Mouse (Mus musculus): Measurements from ENCODE around the gene Cdc42.

The Cdc42 gene

GRCm38 (mm10) chr4:137371596-137372523 lies 14.3 kb upstream of the Cdc42 start:
- DNase-seq (ENCODE audit: extremely low read depth, low read depth), result no peak

- DNase-seq (ENCODE audit: extremely low read depth, low read depth), result no peak
Observed at GRCm38 (mm10) chr4:137369954-137370750, 12.6 kb upstream of the Cdc42 start.

GRCm38 (mm10) chr4:137368198-137368597 lies 10.7 kb upstream of the Cdc42 start:
- peak; percentile 25 for DNase-seq (ENCODE audit: extremely low read depth, low read depth)

GRCm38 (mm10) chr4:137367275-137368088 lies 10.0 kb upstream of the Cdc42 start:
- DNase-seq (ENCODE audit: extremely low read depth, low read depth), result peak; percentile 89

- DNase-seq (ENCODE audit: extremely low read depth, low read depth), result no peak
Observed at GRCm38 (mm10) chr4:137366097-137366496, 8.6 kb upstream of the Cdc42 start.

GRCm38 (mm10) chr4:137365356-137366062 lies 8.0 kb upstream of the Cdc42 start:
- peak; percentile 67 for DNase-seq (ENCODE audit: extremely low read depth, low read depth)

- no peak for DNase-seq (ENCODE audit: extremely low read depth, low read depth)
Observed at GRCm38 (mm10) chr4:137364826-137365225, 7.3 kb upstream of the Cdc42 start.

- no peak for DNase-seq (ENCODE audit: extremely low read depth, low read depth)
Observed at GRCm38 (mm10) chr4:137360996-137361395, 3.5 kb upstream of the Cdc42 start.

GRCm38 (mm10) chr4:137358291-137359002 lies 927 bp upstream of the Cdc42 start:
- DNase-seq (ENCODE audit: extremely low read depth, low read depth), result peak; percentile 78

GRCm38 (mm10) chr4:137356674-137357510 lies 628 bp downstream of the Cdc42 start:
- DNase-seq (ENCODE audit: extremely low read depth, low read depth), result peak; percentile 60

- DNase-seq (ENCODE audit: extremely low read depth, low read depth), result no peak
Observed at GRCm38 (mm10) chr4:137350627-137351026, 6.9 kb downstream of the Cdc42 start.

GRCm38 (mm10) chr4:137345790-137346189 lies 11.7 kb downstream of the Cdc42 start:
- peak; percentile 84 for DNase-seq (ENCODE audit: extremely low read depth, low read depth)

GRCm38 (mm10) chr4:137345112-137345511 lies 12.4 kb downstream of the Cdc42 start:
- peak; percentile 45 for DNase-seq (ENCODE audit: extremely low read depth, low read depth)

- DNase-seq (ENCODE audit: extremely low read depth, low read depth), result no peak
Observed at GRCm38 (mm10) chr4:137342816-137343215, 14.7 kb downstream of the Cdc42 start.

- peak; percentile 40 for DNase-seq (ENCODE audit: extremely low read depth, low read depth)
Observed at GRCm38 (mm10) chr4:137339415-137339814, 18.1 kb downstream of the Cdc42 start.

GRCm38 (mm10) chr4:137336468-137336867 lies 21.1 kb downstream of the Cdc42 start:
- no peak for DNase-seq (ENCODE audit: extremely low read depth, low read depth)

GRCm38 (mm10) chr4:137332051-137332450 lies 25.5 kb downstream of the Cdc42 start:
- no peak for DNase-seq (ENCODE audit: extremely low read depth, low read depth)

- DNase-seq (ENCODE audit: extremely low read depth, low read depth), result no peak
Observed at GRCm38 (mm10) chr4:137326494-137326893, 31.0 kb downstream of the Cdc42 start.

- no peak for DNase-seq (ENCODE audit: extremely low read depth, low read depth)
Observed at GRCm38 (mm10) chr4:137324926-137325325, 32.6 kb downstream of the Cdc42 start.

All from MEL-GATA-1-ER (cell line).